Mouse (Mus musculus) CH12.LX (cell line): Measurements from ENCODE around the gene March6. TPM values are rescaled to one million over a fixed set of nuclear protein-coding genes. Genes with fewer than 3 reads are reported as not detected.

Source experiments
- DNase-seq: peaks from one replicate; pipeline ENCODE4 v3.0.0-alpha.2; 2013; ENCODE audit errors: extremely low read depth
- H3K27ac ChIP-seq: 2 replicates; pipeline ENCODE4 v1.5.1; 2012; ENCODE audit warnings: low read depth, mild to moderate bottlenecking, control low read depth, moderate library complexity; ENCODE audit not compliant: insufficient read depth
- H3K27me3 ChIP-seq: replicated peaks from 2 replicates; pipeline ENCODE3; 2012; ENCODE audit warnings: inconsistent platforms
- H3K36me3 ChIP-seq, 2 experiments: replicated peaks in 1 of 2; 2 replicates each; pipeline versions ENCODE3 to v1.6.1; 2012; ENCODE audit warnings: inconsistent platforms in 1 of 2, low read length in 1 of 2, mild to moderate bottlenecking in 1 of 2, mixed read lengths in 1 of 2, moderate library complexity in 1 of 2; ENCODE audit not compliant: control insufficient read depth in 1 of 2, insufficient read depth in 1 of 2
- H3K4me1 ChIP-seq, 2 experiments: 2 replicates each; pipeline ENCODE4 v1.6.1; 2012; ENCODE audit warnings: inconsistent platforms in 1 of 2, moderate library complexity in 1 of 2; ENCODE audit not compliant: insufficient read depth in 2 of 2, control insufficient read depth in 1 of 2
- H3K4me2 ChIP-seq: 2 replicates; pipeline ENCODE4 v1.6.1; 2012; ENCODE audit warnings: low read depth, mild to moderate bottlenecking, control low read depth; ENCODE audit not compliant: poor library complexity, insufficient read depth, severe bottlenecking
- H3K4me3 ChIP-seq, 3 experiments: fragments of 150-350 bp in 1 of 3; sonication (generic) in 1 of 3; replicated peaks in 1 of 3; 2 replicates each; pipeline versions ENCODE3 to v1.5.1; 2011 to 2012; ENCODE audit warnings: low read depth in 2 of 3, low read length in 2 of 3, mild to moderate bottlenecking in 2 of 3, moderate library complexity in 2 of 3, control low read depth in 1 of 3, improper control_type of control experiment in 1 of 3, inconsistent platforms in 1 of 3, mixed read lengths in 1 of 3; ENCODE audit not compliant: poor library complexity in 1 of 3
- H3K79me2 ChIP-seq: replicated peaks from 2 replicates; pipeline ENCODE4 v1.6.1; 2012; ENCODE audit warnings: mild to moderate bottlenecking, moderate library complexity; ENCODE audit not compliant: control insufficient read depth, poor library complexity, insufficient read depth, severe bottlenecking; ENCODE audit errors: extremely low read depth
- H3K9ac ChIP-seq: 2 replicates; pipeline ENCODE4 v1.6.1; 2012; ENCODE audit warnings: low read depth, mild to moderate bottlenecking, control low read depth, moderate library complexity; ENCODE audit not compliant: insufficient read depth
- H3K9me3 ChIP-seq: replicated peaks from 2 replicates; pipeline ENCODE3; 2012; ENCODE audit warnings: low read length, inconsistent platforms, mixed read lengths
- CHD1 ChIP-seq: IDR thresholded peaks from 2 replicates; pipeline ENCODE4 v1.6.1; 2012; ENCODE audit warnings: low read depth, low read length, improper control_type of control experiment, inconsistent platforms
- CHD2 ChIP-seq: IDR thresholded peaks from 2 replicates; pipeline ENCODE4 v1.6.1; 2011; ENCODE audit warnings: low read length, improper control_type of control experiment
- E2F4 ChIP-seq: IDR thresholded peaks from 2 replicates; pipeline ENCODE4 v1.6.1; 2011; ENCODE audit warnings: low read depth, low read length, improper control_type of control experiment; ENCODE audit not compliant: insufficient replicate concordance
- EP300 ChIP-seq: IDR thresholded peaks from 2 replicates; pipeline ENCODE4 v1.6.1; 2011; ENCODE audit warnings: low read length, improper control_type of control experiment
- JUN ChIP-seq: IDR thresholded peaks from 2 replicates; pipeline ENCODE4 v1.6.1; 2011; ENCODE audit warnings: low read depth, mild to moderate bottlenecking, low read length, improper control_type of control experiment, moderate library complexity; ENCODE audit not compliant: insufficient read depth
- JUND ChIP-seq: conservative IDR thresholded peaks from 2 replicates; pipeline ENCODE4 v1.6.1; 2011; ENCODE audit warnings: low read depth, low read length, improper control_type of control experiment
- KAT2A ChIP-seq: IDR thresholded peaks from 2 replicates; pipeline ENCODE4 v1.6.1; 2012; ENCODE audit warnings: low read length, improper control_type of control experiment, inconsistent platforms; ENCODE audit not compliant: insufficient replicate concordance
- MAFK ChIP-seq: IDR thresholded peaks from 2 replicates; pipeline ENCODE4 v1.6.1; 2011; ENCODE audit warnings: low read length, improper control_type of control experiment; ENCODE audit not compliant: insufficient replicate concordance
- MEF2A ChIP-seq: IDR thresholded peaks from 2 replicates; pipeline ENCODE4 v1.6.1; 2014; ENCODE audit warnings: low read depth, mild to moderate bottlenecking, inconsistent platforms, low read length, improper control_type of control experiment, borderline replicate concordance
- RCOR1 ChIP-seq: conservative IDR thresholded peaks from 2 replicates; pipeline ENCODE4 v1.6.1; 2012; ENCODE audit warnings: low read depth, mild to moderate bottlenecking, inconsistent platforms, low read length, improper control_type of control experiment
- USF1 ChIP-seq: IDR thresholded peaks from 2 replicates; pipeline ENCODE4 v1.6.1; 2014; ENCODE audit warnings: low read depth, mild to moderate bottlenecking, inconsistent platforms, low read length, improper control_type of control experiment
- USF2 ChIP-seq: conservative IDR thresholded peaks from 2 replicates; pipeline ENCODE4 v1.6.1; 2011; ENCODE audit warnings: low read depth, low read length, improper control_type of control experiment
- ZC3H11A ChIP-seq: IDR thresholded peaks from 2 replicates; pipeline ENCODE4 v1.6.1; 2012; ENCODE audit warnings: low read depth, mild to moderate bottlenecking, inconsistent platforms, low read length, improper control_type of control experiment
- ZKSCAN1 ChIP-seq: IDR thresholded peaks from 2 replicates; pipeline ENCODE4 v1.6.1; 2012; ENCODE audit warnings: low read depth, inconsistent platforms, low read length, improper control_type of control experiment, borderline replicate concordance
- dilution Hi-C: fragments of 300-500 bp; cut with MboI; formaldehyde crosslinking; loops from 2 replicates; pipeline ENCODE4 v1.14.3; 2020; ENCODE audit warnings: low sequenced_read_pairs; ENCODE audit not compliant: extremely low pct_unique_long_range_greater_than_20kb, extremely low pct_ligation_motif_present
- in situ Hi-C: fragments of 300-500 bp; cut with MboI; formaldehyde crosslinking; loops from 3 replicates; pipeline ENCODE4 v1.14.3; 2019; ENCODE audit warnings: low sequenced_read_pairs, low pct_ligation_motif_present, low pct_unique_long_range_greater_than_20kb, mixed read lengths
- polyA plus RNA-seq: library from polyadenylated mRNA; unstranded; fragments of >175 nt; gene quantifications from 2 replicates; pipeline ENCODE4 v1.2.1, GENCODE M21; 2012; ENCODE audit warnings: low read depth; ENCODE audit not compliant: insufficient read length
- total RNA-seq, 2 experiments: library from RNA; depleted of rRNA; stranded (reverse); fragments of 300-350 nt in 1 of 2; fragments of >200 nt in 1 of 2; gene quantifications; 2 replicates each; pipeline ENCODE4 v1.2.3; 2012 to 2014

The March6 gene
- total and polyA plus RNA-seq, 3 experiments = 18.3 to 41.4 (median 29.1) TPM

DNA sequence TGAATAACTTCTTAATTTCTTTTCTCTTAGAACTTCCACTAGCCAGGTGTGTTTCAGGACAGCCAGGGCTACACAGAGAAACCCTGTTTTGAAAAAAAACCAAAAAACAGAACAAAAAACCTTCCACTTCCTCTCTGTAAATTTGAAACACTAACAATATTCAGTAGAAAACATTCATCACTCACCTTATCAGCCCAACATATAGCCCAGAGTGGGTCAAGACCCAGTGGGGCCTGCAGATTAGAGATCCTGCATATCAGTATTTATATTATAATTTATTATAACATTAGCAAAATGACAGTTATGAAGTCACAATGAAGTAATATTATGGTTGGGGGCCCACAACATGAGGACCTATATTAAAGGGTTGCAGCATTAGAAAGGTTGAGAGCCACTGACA is 42.8 kb upstream of the March6 start:
- Histone ChIP-seq H3K4me3 (no peak overlapping the region), H3K9ac (no peak overlapping the region), H3K4me2 (no peak overlapping the region), H3K27me3 (no peaks in the 10 kb centered on the region), H3K36me3 (no peaks in the 10 kb centered on the region), H3K27ac (no peak overlapping the region), H3K79me2 (no peaks in the 10 kb centered on the region), H3K4me1 (peaks cover 0 to 22% of the 10 kb centered on the region in 2 experiments; a peak in 2 of 4 replicates), H3K9me3 (no peaks in the 10 kb centered on the region)
- dilution Hi-C loops = no loop called here
- TF ChIP-seq JUN = no peak
- no peak for TF ChIP-seq JUND
- TF ChIP-seq EP300 = no peak
- no peak for TF ChIP-seq RCOR1
- no peak for TF ChIP-seq MAFK
- TF ChIP-seq CHD2 = no peak
- TF ChIP-seq ZKSCAN1 = no peak
- TF ChIP-seq USF1 = no peak
- no peak for TF ChIP-seq CHD1
- no peak for TF ChIP-seq USF2
- no peak for DNase-seq
- in situ Hi-C loops = no loop called here

DNA sequence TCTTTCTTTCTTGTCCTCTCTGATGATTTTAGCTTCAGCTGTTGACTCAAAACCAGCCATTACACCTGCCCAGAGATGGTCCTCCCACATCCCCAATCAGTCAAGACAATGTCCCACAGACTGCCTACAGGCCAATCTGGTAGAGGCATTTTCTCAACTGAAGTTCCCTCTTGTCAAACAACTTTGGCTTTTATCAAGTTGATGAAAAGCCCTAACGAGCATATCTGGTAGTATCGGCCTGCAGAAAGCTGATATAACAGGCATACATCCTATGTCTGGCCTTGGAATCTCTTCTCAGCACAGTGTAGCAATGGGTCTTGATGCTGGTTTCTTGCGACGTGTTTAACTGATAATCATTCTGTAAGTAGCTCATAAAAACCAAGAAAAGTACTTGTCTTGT is 42.4 kb upstream of the March6 start:
- in situ Hi-C loops (no loop called here), dilution Hi-C loops (no loop called here)
- Histone ChIP-seq H3K4me1 (peaks cover 0 to 22% of the 10 kb centered on the region in 2 experiments; a peak in 2 of 4 replicates), H3K4me2 (no peak overlapping the region), H3K36me3 (no peaks in the 10 kb centered on the region), H3K9me3 (no peaks in the 10 kb centered on the region), H3K4me3 (no peak overlapping the region), H3K79me2 (no peaks in the 10 kb centered on the region), H3K27me3 (no peaks in the 10 kb centered on the region), H3K27ac (no peak overlapping the region), H3K9ac (no peak overlapping the region)
- no peak for DNase-seq
- TF ChIP-seq KAT2A (no peak), ZKSCAN1 (no peak), JUND (no peak), MEF2A (no peak), ZC3H11A (no peak), RCOR1 (no peak), E2F4 (no peak), JUN (no peak)
